Mouse (Mus musculus) layer of hippocampus, adult 9-10 months (tissue): ENCODE data around the gene Itfg2.
"Not testable (repeated sequence)": the region's sequence is repeated elsewhere in the genome, so short reads cannot be mapped to it uniquely, and the experiment has no call there.

Experiments
- DNase-seq: peaks from one replicate; pipeline ENCODE4 v3.0.0; 2022; ENCODE audit warnings: low spot score

Gene Itfg2

DNA sequence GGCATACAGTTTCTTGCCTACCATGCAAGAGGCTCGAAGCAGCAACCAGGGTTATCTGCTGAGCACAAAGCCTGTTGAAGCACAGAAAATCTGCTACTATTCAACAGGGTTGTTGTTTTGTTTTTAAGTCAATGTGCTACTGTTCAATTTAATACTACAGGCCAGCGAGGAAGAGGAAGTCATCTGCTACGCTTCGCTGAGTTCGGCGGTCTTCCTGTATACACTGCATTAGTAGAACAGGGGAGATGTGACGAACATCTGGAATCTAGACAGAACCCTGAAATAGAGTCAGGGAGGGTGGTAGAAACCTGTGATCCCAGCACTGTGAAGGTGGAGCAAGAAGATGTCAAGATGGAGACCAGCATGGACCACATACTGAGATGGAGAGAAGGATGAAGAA lies 41.0 kb downstream of the Itfg2 start:
- no peak for DNase-seq

DNA sequence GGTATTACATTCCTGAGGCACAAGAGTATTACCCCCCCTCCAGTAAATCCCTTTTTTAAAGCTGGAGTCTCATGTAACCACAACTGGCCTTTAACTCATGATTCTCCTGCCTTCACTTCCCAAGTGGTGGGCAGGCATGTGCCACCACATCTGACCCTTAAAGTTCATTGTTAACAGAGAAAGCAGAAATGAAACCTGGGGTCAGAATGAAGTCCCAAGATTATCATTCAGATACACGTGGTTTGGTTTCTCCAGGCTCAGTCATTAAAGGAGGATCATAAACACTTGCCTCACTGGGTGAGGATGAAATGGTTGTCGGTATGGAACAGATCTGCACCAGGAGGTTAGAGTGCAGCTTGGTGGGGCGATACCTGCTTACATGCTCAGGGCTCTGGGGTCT lies 43.5 kb downstream of the Itfg2 start:
- DNase-seq: no peak

DNA sequence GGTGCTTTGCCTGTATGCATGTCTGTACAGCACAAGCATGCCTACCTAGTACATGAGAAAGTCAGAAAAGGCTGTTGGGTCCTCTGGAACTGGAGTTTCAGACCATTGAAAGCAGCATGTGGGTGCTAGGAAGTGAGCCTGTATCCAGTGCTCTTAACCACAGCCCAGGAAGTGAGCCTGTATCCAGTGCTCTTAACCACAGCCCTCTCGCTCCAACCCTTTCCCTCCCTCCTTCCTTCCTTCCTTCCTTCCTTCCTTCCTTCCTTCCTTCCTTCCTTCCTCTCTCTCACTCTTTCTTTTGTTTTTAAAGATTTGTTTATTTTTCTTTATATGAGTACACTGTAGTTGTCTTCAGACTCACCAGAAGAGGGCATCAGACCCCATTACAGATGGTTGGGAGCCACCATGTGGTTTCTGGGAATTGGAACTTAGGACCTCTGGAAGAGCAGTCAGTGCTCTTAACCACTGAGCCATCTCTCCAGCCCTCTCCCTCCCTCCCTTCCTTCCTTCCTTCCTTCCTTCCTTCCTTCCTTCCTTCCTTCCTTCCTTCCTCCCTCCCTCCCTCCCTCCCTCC lies 44.0 kb downstream of the Itfg2 start:
- DNase-seq: not testable (repeated sequence)

DNA sequence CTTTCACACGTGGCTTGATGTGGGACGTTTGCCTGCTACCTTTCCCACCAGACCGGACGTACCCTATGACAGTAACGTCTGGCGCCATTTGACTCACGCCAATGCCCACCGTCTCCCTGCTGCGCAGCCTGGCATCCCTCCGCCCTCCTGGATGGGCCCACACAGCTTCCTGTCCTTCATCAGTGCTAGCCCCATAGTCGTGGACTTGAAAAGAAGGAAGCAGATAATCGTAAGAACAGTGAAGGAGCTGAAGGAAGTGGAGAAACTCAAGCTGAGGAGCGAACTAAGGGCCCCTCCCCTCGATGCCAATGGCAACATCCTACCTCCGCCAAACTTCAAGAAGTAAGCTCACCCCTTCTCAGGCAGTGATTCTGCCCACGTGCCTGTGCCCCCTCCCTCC lies 45.1 kb downstream of the Itfg2 start:
- DNase-seq: no peak

DNA sequence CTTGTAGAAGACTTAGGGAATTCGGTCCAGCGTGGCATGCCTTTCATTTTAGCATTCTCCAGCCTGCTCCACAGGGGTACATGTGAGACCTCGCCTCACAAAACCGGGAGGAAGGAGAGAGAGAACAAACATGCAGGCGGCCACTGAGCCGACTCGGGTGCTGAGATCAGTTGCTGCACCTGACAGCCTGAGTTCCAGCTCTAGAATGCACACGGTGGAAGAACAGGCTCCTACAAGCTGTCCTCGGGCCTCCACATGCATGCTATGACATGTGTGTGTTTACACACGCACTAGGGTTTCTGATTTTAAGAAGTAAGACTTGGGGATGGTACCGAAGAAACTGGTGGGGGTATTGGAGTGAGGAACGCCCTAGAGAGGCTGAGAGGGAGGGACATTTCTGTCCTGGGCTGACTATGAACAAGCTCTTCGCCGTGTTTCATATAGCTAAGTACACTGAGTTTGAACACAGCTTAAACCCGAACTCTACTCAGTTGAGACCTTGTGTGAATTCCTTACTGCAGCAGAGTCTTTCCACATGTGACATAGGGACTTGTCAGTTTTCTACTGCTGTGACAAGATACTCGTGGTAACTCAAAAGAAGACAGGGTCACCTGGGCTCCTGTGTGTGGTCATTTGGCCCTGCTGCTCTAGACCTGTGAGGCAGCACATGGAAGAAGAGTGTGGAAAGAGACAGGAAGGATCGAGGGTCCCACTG lies 48.2 kb downstream of the Itfg2 start:
- DNase-seq: no peak

DNA sequence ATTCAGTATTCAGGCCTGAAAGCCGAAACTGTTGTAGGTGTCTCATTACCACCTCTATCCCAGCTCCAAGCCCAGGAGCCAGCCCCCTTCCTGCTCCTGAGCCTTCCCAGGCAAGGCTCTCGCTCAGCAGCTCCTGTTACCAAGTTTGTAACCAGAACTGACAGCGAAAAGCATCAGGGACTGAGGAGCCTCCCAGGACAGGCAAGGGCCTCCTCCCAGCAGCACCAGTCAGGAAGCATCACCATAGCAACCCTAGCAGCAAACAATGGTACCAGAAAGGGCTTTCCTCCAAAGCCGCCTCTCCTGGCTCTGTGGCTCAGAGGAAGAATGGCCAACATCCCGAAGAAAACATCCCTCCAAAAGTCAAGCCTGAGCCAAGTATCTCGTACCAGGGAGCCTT lies 49.5 kb downstream of the Itfg2 start, which contains the start of the genes Tex52 and Gm44596:
Gene Tex52, plus strand, starts transcription at position 265 of the 400 bp plus-strand sequence.
Gene Gm44596, plus strand, starts transcription at position 312 of the 400 bp plus-strand sequence.
- no peak for DNase-seq

DNA sequence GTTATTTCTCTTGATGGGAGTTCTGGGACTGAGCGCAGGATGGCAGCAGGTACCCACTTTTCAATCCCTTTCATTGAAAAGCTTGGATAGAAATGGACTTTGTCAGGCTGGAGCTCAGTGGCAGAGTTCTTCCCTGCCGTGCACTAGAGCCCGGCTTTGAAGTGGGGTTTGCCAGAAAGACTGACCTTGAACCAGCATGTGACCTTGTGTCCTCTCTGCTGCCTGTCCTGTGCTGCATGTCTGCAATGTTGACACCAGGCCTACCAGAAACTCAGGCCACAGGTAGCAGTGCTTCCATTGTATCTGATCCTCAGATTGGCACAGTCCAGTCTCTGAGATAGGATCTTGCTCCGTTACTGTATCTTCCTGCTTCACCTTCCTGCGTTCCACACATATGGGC lies 54.7 kb downstream of the Itfg2 start:
- no peak for DNase-seq

DNA sequence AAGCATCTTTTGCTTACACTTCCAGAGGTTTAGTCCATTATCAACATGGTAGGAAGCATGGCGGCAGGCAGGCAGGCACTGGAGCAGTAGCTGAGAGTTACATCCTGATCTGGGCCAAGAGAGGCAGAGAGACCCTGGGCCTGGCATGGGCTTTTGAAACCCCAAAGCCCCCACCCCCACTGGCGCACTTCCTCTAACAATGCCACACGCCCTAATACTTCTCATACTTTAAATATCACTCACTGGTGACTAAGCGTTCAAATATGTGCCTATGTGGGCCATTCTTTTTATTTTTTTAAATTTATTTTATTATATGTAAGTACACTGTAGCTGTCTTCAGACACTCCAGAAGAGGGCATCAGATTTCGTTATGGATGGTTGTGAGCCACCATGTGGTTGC lies 58.3 kb downstream of the Itfg2 start:
- no peak for DNase-seq

DNA sequence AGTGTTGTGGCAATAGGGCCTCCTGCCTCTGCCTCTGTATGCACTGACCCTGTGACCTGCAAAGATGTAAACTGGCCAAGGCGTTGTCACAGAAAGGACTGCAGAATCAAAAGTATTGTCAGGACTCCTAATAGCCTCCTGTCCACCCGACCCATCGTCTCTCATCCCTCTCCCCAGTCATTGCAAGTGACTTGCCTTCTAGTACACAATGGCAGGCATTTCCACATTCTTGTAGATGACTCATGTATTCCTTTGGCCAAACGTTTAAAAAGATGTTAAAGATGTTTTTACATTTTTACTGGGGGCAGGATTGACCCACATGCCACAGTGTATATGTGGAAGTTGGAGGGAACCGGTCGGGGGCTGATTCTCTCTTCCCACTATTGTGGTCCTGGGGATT lies 60.0 kb downstream of the Itfg2 start:
- no peak for DNase-seq

DNA sequence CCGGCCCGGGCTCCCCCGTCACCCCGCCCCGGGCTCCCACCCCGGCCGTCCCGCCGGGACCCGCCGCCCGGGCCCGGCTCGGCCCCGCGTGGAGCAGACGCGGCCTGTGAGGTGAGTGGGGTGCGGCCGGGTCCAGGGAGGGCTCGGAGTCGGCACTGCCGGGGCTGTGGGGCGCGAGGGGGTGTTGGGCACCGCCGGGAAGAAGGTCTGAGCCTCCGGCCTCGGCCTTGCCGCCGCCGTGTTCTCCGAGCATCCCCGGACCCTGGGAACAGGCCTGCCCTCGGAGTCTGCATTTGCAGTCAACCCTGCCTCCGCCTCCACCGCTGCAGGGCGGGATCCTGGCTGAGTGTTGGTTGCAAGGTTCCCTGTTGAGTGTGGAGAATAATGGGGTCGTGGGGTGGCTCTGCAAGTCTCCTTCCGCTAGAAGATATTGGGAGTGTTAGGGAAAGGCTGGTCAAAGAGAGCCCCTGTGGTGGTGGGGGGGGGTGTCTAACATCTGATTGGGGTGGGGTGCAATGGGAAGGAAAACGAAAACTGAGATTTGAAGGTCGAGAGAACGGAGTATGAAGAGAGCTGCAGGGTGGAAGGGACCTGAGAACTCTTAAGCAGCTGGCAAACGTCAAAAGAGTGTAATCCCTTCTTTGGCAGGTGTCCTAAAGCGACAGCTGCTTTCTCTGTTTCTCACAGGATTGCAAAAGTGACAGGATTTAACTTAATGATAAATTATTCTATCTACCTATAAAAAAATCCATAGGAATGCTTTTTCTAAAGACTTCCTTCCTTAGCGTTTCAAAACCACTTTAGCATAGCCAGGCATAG lies 61.5 kb downstream of the Itfg2 start:
- no peak for DNase-seq

DNA sequence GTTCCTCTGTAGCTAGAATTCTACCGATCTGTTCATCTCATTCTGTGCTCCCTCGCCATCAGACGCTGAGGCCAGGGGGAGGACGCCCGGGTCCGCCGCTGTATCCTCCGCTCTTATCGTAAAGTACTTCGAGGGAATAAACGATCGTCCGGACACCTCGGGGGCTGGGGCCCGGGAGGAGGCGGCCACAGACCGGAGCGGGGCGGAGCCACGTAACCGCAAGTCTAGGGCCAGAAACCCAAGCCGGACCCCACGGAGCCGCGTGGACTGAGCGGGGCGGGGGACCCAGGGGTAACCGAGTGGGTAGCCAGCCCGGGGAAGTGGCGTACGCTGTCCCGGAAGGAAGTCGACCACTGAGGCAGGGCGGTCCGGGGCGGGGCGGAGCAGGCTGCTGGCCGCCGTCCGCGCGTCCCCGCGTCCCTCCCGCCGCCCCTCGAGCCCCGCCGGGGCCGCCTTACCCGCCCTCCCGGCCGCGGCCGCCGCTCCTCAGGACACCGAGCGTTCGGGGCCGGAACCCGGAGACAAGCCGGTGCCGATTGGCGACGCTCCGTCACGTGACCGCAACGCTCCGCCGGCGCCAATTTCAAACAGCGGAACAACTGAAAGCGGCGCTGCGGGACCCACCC lies 62.2 kb downstream of the Itfg2 start, which contains the start of the genes Rhno1 and Foxm1:
Gene Rhno1, minus strand, starts transcription at position 531 of the 626 bp plus-strand sequence.
Gene Foxm1, plus strand, starts transcription at position 587 of the 626 bp plus-strand sequence.
- no peak for DNase-seq

DNA sequence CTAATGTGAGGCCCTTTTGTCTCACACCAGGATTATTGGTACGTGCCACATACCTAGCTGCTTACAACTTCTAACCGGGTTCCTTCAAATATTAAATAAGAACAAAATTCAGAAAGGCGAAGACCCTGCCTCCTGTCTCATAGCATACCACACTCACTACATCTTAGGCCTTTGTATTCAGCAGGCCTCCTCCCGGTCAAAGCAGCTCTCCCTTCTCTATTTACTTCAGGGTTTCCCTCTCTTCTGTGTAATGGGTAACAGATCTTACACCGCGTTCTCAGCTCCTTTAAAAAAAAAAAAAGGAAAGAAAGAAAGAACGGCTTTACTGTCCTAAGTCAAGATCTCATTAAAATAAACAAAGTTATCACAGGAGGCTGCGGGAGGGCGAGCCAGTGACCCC lies 62.8 kb downstream of the Itfg2 start:
- no peak for DNase-seq
